Mouse (Mus musculus) T-helper 2 cell (primary cell): ENCODE data around the gene Slc25a35.
"Not testable (repeated sequence)": the region's sequence is repeated elsewhere in the genome, so short reads cannot be mapped to it uniquely, and the experiment has no call there.

Experiments used
- in situ Hi-C: fragments of 300-600 bp; cut with MboI, MseI; formaldehyde crosslinking; loops from one replicate; pipeline ENCODE4 v1.15.1; 2025; ENCODE audit warnings: high pct_unique_total_duplicates

Slc25a35 gene

DNA sequence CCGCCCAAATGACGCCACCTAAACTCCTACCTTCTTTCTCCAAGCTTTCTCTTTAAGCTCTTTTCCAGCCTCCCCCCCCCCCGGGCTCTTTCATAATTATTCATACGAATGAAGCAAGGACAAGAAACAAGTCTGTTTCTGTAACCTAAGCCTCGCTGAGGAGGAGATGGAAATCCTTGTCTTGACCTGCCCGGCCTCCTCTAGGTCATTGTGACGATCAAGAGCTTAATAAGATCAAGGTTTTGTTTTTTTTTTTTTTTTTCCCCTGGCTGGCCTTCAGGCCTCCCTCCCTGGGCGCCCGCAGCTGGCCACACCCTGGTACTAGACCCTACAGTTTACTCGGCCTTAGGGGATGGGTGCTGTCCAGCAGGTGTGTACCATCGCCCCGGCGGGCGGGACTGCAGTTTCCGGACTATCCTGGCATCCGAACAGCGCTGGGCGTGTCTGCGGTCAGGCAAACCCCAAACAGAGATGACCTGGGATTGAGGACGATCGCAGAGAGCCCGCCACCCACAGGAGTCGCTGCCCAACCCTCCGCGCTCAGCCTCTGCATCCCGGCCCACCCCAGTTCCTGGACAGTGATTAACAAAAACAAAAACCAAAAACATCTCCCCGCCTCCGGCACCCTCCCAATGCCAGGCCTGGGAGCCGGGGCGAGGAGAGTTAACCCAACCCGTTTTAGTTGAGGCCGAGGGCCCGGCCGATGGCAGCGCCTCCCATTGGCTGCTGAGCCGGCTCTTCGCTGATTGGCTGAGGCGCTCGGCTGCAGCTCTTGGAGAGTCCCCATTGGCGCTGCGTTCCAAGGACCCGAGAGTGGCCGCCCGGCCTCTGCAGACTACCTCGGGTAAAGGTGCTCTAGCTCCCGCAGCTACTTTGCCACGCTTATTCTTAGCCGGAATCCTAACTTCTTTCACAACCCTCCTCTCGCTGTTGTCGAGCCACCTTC is at the start of gene Slc25a35:
TSS of gene Slc25a35 (plus strand) at position 795 of the 946 bp plus-strand sequence.
- in situ Hi-C loops, result no loop called here

DNA sequence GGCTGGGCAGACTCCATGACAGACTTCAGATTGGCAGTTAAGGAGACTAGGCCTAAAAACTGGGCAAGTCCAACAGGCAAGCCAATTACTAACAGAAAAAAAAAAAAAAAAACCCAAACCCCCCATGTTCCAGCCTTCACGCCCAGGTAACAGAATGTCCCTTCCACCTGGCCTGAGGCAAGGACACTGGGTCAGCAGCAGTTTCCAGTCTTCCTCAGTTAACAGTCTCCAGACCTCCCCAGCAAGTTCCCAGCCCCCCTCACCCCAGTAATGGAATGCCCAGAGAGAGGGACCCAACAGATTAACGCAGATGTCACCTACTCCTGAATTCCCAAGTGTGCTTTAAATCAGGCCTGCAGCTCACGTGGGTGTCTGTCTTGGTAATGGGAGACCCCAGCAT is 44.7 kb upstream of the Slc25a35 start:
- in situ Hi-C loops, result no loop called here

DNA sequence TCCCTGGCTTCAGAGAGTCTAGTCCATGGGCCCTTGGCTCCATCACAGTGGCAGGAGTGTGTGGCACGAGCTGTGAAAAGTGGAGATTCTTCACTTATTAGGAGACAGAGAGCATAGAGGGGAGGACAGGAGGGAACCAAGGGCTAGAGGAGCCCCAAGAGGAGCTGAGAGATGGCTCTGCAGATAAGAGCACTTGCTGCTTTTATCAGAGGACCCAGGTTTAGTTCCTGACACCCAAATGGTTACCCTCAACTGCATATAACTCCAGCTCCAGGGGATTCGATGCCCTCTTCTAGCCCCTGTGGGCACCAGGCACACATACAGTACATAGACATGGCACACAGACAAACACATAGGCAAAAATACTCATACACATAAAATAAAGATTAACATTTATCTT is 43.2 kb upstream of the Slc25a35 start:
- in situ Hi-C loops, result no loop called here

DNA sequence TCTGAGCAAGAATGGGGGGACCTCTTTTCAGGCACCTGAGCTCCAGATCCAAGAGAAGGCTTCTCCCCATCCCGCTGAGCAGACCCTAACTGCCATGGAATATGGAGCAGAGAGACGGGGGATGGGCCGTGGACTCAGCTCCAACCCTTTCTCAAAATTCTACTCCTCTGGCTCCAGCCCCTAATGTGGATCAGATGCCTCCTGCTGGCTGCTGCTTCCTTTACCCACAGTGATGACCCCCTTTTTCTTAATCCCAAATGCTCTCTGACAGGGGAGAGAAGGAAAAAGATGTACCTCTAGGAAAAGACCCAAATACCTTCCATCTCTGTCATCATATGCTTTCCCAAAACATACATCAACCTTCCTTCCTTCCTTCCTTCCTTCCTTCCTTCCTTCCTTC is 41.0 kb upstream of the Slc25a35 start, which contains the start of gene Odf4:
TSS of gene Odf4 (minus strand) at position 101 of the 400 bp plus-strand sequence.
- in situ Hi-C loops, result no loop called here

DNA sequence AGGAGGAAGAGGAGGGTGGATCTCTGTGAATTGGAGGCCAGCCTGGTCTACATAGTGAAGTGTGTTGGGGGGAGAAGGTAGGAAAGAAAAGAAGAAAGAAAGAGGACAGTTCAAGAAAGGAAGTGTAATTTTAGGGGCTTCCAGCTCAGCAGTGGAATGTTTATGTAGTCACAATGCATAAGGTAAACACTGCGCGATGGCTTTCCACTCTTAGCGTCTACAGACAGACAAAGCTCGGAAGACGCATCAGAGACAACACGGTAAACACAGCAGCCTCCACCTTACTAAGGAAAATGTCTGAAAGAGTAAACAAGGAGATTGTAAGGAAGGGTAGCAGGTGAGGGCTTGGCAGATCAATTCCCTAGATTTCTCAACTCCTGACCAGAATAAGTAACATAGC is 38.0 kb upstream of the Slc25a35 start:
- in situ Hi-C loops, result no loop called here

DNA sequence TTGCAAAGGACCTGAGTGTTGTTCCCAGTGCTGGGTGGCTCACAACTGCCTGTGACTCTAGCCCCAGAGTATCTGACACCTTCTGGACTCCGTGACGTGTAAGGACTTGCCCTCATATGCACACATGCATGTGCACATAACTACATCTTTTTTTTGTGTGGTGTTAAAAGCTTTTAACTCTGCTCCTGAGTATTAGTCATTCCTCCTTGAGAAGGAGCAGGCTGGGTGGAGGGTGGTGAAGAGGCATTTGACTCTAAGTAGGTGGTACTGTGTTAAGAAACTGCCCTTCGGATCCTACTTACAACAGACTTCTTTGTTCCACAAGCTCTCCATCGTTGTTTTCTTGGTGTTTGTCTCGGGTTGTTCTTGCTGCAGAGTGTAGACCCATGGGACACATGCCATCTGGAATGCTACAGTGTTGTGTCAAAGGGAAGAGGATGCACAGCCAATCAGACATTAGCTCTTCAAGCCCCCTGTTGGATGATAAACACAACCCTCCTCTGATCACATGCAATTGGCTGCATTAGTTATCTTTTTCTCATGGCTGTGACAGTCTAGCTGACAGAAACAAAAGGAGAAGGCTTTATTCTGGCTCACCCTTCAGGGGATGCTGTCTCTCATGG is 33.9 kb upstream of the Slc25a35 start:
- in situ Hi-C loops, result no loop called here

DNA sequence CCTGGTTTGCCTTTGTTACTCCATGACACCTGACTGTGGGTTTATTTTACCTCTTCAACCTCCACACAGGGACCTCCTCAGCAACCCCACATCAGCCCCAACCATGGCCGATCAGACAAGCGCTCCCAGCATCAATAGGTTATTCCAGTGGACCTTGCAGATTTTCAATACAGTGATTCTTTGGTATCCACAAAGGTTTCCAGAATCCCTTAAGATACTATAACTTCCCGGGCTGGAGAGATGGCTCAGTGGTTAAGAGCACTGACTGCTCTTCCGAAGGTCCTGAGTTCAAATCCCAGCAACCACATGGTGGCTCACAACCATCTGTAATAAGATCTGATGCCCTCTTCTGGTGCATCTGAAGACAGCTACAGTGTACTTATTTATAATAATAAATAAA is 31.0 kb upstream of the Slc25a35 start:
- in situ Hi-C loops, result not testable (repeated sequence)

DNA sequence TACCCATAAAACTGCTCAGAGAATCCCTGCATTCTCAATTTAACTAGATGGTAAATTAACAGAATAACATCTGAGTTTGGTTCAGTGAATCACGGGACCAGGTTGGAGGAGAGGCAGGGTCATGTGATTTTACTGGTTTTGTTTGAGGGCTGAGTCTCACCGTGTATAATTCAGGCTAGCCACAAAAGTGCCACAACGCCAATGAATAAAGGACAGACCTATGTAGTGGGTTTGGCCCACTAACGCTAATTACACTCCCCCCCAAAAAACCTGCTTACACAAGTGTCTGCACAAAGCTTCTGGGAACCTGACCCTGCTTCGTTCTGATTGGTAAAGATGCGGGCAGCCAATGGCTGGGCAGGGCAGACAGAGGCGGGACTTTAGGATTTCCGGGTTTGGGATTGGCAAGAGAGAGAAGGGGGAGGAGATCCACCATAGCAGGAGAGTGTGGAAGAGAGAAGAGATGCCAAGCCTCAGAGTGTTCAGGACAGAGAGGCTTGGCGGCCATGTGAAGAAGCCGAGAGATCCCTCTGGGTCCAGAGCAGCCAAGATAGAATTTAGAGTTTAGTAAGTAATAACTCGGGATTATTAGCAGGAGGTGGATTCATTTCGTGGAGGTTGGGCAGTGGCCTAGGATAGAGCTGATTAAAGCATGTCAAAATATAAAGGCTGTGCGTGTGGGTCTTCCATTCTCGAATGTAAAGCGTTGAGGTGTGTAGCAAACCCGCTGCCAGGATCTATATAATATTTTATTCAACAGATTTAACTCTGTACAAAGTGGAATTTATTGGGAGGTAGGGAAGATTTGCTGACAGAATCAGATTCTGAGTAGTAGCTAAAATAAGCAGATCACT is 28.3 kb upstream of the Slc25a35 start:
- in situ Hi-C loops, result no loop called here

DNA sequence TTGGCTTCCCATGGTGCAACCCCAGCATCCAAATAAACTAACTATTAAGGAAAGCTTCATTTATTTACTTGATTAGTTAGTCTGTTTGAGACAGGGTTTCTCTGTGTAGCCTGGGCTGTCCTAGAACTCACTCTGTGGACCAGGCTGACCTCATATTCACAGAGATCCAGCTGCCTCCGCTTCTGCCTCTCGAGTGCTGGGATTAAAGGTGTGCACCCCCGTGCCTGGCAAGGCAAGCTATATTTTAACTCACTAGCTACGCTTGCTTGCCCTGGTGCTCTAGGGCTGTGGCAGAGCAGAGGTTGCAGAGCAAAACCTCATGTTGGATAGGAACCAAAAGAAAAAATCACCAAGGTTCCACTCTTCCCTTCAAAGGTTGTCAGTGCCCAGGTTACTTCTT is 27.4 kb upstream of the Slc25a35 start:
- in situ Hi-C loops, result no loop called here

DNA sequence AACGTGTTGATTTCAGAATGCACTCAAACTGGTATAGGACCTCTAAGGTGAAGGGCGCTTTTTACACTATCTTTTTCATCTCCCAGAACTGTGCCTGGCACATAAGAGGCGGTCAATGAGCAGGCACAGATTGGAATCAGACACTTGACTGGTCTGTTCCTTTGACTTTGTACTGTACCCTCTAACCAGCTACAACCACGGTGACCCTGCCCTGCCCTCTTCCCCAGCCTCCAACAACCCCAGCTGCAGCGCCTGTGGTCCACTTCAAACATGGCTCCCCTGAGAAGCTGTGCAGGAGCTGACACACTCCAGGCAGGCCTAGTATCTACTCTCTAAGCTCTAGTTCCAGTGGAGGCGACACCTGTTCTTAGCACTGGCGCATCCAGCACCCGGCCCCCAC is 25.2 kb upstream of the Slc25a35 start:
- in situ Hi-C loops, result no loop called here

DNA sequence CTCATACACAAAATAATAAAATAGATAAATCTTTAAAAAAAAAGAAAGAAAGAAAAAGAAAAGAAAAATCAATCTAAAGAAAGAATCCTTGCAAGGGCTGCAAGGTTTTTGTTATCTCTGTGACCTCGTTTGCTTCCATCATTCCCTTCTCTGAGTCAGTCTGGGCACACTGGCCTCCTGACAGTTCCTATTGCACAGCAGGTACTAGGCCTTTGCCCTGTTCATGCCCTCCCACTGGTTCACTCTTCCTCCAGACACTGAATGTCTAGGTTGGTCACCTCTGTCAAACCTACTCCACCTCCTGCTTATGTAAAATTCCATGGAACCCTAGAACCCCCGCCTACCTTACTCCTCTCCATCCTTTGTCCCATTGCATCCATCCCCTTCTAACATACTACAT is 22.7 kb upstream of the Slc25a35 start:
- in situ Hi-C loops, result no loop called here

DNA sequence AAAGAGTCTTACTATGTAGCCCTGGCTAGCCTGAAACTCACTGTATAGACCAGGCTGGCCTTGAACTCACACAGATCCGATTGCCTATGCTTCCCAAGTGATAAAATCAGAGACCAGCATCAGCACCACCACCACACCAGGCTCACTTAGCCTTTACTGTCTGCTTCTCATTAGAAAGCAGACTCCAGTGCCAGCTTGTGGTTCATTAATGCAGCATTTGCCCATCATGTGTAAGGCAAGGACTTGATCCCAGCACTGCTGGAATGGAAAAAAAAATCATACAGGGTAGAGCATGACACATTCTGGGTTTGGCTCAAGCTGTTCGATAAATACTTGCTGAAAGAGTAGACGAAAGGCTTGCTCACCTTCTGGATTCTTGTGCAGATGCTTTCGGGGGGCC is 21.9 kb upstream of the Slc25a35 start:
- in situ Hi-C loops, result no loop called here

DNA sequence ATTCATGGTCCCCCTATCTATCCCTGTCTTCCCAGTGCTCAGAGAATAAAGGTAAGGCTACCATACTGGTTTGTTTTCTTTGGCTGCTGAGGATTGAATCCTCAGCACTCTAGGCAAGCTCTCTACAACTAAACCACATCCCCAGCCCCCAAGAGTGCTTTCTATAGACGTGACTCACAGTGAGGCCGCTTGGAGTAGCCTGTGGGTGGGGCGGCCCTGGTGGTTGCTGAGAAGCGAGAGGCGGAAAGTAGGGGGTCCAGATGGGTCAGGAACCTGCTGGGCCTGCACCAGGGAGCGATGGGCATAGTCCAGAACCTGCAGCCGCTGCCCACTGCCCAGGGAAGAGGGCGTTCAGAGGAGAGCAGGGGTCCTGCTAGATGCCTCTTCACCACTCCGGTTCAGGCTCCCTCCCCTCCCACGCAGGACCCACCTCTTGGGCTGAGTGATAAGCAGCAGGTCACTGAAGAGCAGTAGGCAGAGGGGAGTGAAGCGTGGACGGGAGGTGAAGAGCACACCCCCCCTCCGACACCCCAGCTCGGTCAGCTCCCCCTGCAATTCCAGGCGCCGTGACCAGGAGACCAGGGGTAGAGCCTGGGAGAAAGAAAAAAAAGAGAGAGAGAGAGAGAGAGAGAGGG is 21.0 kb upstream of the Slc25a35 start:
- in situ Hi-C loops, result no loop called here

DNA sequence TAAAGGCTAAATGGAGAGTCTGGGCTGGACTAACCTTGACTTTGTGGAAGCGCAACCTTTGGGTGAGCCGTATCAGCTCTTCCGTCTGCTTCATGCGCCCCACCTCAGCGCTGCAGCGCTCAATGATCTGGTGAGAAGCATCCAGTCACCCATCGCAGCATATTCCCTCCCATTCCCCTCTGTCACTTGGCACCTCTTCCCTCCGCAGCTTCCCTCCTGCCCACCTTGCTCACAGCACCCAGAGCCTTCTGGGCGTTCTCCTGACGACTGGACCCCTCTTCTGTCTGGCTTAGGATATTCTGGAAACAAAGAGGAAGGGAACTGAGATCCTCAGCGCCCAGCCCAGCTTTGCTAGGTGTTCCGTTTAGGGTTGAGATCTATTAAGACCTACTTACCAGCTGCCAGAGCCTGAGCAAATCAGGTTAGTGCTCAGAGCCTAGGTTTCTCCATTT is 20.4 kb upstream of the Slc25a35 start:
- in situ Hi-C loops, result no loop called here

DNA sequence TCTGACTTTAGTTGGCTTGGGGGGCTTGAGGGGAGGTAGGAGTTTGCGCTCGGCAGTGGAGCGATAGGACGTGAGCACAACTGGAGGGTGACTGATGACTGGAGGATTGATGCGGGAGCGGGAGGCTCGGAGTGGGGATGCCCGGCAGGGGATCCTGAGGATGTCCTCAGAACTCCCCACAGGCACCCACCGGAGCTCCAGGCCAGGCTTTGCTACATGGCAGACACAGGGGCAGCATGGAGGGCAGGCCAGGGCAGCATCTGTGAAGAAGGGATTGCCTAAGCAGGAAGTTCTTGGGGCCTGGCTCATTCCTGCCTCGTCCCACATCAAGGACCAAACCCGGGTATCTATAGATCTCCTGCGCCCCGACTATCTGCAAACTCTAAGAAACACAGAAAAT is 14.0 kb upstream of the Slc25a35 start:
- in situ Hi-C loops, result loop anchor here (5.0 to 10.0 kb wide), 2 partner anchors 42 to 909 kb away; no protein-coding TSS in a partner anchor

DNA sequence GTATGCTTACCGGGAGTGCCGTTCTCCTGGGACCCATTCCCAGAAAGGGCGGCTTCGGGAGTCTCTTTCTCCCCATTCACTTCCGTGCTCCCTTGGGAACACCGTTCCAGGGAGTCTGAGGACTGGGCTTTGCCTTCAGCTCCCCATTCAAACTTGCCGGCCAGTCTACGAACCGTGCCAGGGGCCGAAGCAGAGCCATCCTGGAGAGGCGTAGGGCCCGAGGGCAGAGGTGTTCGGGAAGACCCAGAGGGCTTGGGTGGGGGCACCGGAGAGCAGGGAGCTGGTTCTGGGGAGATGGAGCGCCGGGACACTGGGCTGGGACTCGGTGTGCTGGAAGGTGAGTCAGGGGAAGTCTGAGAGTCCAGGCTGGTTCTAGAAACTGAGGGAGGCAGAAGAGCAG is 13.5 kb upstream of the Slc25a35 start:
- in situ Hi-C loops, result loop anchor here (5.0 to 10.0 kb wide), 2 partner anchors 42 to 910 kb away; no protein-coding TSS in a partner anchor

DNA sequence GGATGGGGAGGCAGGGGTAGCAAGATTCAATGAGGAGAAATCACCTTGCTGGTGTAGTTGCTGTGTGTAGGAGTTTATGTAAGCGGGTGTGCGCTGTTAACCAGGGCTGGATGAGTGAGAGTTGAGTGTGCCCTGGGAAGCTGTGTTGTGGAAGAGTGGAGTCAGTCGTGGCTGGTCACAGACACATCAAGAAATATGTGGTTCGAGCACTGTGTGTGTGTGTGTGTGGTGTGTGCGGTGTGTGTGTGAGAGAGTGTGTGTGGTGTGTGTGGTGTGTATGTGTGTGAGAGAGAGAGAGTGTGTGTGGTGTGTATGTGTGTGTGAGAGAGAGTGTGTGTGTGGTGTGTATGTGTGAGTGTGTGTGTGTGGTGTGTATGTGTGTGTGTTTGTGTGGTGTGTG is 12.5 kb upstream of the Slc25a35 start:
- in situ Hi-C loops, result loop anchor here (10.0 kb wide), 1 partner anchor 911 kb away; no protein-coding TSS in a partner anchor

DNA sequence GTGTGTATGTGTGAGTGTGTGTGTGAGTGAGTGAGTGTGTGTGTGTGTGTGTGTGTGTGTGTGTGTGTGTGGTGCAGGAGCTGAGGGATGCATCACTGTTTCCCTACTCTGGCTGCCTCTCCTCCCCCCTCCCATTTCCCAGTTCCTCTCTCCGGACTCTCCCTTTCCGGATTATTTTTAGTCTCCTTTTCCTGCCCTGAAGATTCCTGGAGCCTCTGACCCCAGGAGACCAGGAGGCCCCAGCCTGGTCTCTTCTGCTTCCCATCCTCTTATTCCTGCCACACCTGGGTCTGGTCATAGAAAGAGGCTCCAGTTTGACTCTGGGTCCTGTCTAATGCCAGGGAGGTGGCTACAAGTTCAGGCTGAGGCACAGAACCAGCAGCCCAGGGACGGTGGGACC is 11.8 kb upstream of the Slc25a35 start:
- in situ Hi-C loops, result loop anchor here (10.0 kb wide), 1 partner anchor 911 kb away; no protein-coding TSS in a partner anchor

DNA sequence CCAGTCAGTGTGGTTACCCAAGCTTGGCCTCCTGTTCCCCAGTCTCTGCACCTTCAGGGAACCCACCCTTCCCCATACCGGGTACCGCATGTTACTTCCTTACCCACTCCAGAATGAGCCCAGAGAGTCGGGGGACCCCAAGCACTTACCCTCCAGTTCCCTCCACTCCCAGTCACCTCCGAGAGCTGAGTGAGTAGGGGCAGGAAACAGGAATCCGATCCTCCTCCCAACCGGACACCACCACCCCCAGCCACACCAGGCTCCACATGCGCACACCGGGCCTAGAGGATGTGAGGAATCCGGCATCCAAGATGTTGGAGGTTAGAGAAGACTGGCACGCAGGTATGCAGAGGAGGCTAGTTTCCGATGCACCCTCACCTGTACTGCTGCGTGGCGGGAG is 11.2 kb upstream of the Slc25a35 start:
- in situ Hi-C loops, result loop anchor here (10.0 kb wide), 1 partner anchor 912 kb away; no protein-coding TSS in a partner anchor

DNA sequence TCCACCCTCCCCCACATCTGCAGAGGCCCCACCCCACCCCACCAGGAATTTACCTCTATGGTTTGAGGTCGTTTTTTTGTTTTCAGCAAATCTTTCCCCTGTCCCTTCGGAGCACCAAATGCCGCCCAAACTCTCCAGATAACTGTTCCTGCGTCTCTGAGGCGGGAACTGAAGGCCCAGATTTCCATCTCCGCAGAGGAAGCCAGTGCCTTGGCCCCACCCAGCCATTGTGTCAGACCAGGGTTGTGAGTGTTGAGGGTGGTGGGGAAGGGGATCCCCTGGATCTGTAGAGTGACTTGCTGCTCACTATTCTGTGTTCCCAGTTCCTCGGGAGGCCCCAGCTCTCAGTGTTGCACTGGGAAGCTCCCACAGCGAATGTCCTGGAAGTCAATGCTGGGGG is 10.6 kb upstream of the Slc25a35 start, which contains the start of gene Arhgef15:
TSS of gene Arhgef15 (minus strand) at position 173 of the 400 bp plus-strand sequence.
- in situ Hi-C loops, result loop anchor here (10.0 kb wide), 1 partner anchor 913 kb away; no protein-coding TSS in a partner anchor

DNA sequence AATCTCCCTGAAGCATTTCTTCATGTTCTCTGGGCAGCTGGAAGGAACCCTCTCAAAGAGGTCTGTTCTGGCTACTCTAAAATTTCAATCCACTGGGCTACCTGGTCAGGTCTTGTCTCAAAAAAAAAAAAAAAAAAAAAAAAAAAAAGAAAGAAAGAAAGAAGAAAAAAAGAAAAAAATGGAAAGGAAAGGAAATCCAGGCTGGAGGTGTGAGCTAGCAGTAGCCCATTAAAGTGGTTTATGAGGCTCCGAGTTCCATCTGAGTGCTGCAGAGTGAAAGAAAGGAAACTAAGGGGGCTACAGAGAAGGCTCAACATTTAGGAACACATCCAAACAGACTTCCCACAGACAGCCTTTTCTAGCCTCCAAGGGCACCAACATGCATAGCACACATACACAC is 10.0 kb upstream of the Slc25a35 start:
- in situ Hi-C loops, result loop anchor here (10.0 kb wide), 1 partner anchor 913 kb away; no protein-coding TSS in a partner anchor
